Mouse (Mus musculus) 3T3-L1 (cell line): Measurements from ENCODE around the gene Nfib.

Source experiments
- DNase-seq: peaks from one replicate; pipeline ENCODE4 v3.0.0-alpha.2; 2015; ENCODE audit warnings: low read depth, low spot score

The Nfib gene

GRCm38 (mm10) chr4:82470212-82470937, 235.2 kb downstream of the Nfib start:
- peak; percentile 68 for DNase-seq

GRCm38 (mm10) chr4:82468944-82469343, 236.6 kb downstream of the Nfib start:
- DNase-seq: no peak

GRCm38 (mm10) chr4:82466717-82467116, 238.8 kb downstream of the Nfib start:
- no peak for DNase-seq

GRCm38 (mm10) chr4:82466144-82466543, 239.4 kb downstream of the Nfib start:
- no peak for DNase-seq

- DNase-seq: peak; percentile 65
Measured at GRCm38 (mm10) chr4:82464051-82464632, 241.4 kb downstream of the Nfib start.

- no peak for DNase-seq
Measured at GRCm38 (mm10) chr4:82463189-82463715, 242.3 kb downstream of the Nfib start.

- no peak for DNase-seq
Measured at GRCm38 (mm10) chr4:82461676-82462075, 243.9 kb downstream of the Nfib start.

- no peak for DNase-seq
Measured at GRCm38 (mm10) chr4:82458895-82459294, 246.7 kb downstream of the Nfib start.

- DNase-seq: no peak
Measured at GRCm38 (mm10) chr4:82456908-82457307, 248.6 kb downstream of the Nfib start.

GRCm38 (mm10) chr4:82456323-82456713, 249.2 kb downstream of the Nfib start:
- no peak for DNase-seq

- DNase-seq: no peak
Measured at GRCm38 (mm10) chr4:82455617-82456322, 249.8 kb downstream of the Nfib start.

- no peak for DNase-seq
Measured at GRCm38 (mm10) chr4:82454989-82455388, 250.6 kb downstream of the Nfib start.

GRCm38 (mm10) chr4:82453341-82453740, 252.2 kb downstream of the Nfib start:
- peak; percentile 61 for DNase-seq

GRCm38 (mm10) chr4:82452905-82453304, 252.6 kb downstream of the Nfib start:
- DNase-seq: no peak

- DNase-seq: peak; percentile 95
Measured at GRCm38 (mm10) chr4:82447061-82447671, 258.4 kb downstream of the Nfib start.

GRCm38 (mm10) chr4:82444078-82444477, 261.5 kb downstream of the Nfib start:
- peak; percentile 66 for DNase-seq

- DNase-seq: no peak
Measured at GRCm38 (mm10) chr4:82443441-82443840, 262.1 kb downstream of the Nfib start.

GRCm38 (mm10) chr4:82443003-82443402, 262.5 kb downstream of the Nfib start:
- no peak for DNase-seq

- DNase-seq: no peak
Measured at GRCm38 (mm10) chr4:82440606-82441005, 264.9 kb downstream of the Nfib start.

- DNase-seq: no peak
Measured at GRCm38 (mm10) chr4:82439813-82440212, 265.7 kb downstream of the Nfib start.

- no peak for DNase-seq
Measured at GRCm38 (mm10) chr4:82438631-82439030, 266.9 kb downstream of the Nfib start.
